Mouse (Mus musculus) layer of hippocampus, adult 11-12 months (tissue): ENCODE results near the gene Zfp629.

Experiments
- DNase-seq: peaks from one replicate; pipeline ENCODE4 v3.0.0; 2022; ENCODE audit warnings: low spot score

The Zfp629 gene

GRCm38 (mm10) chr7:127564381-127565150 lies 51.0 kb downstream of the Zfp629 start:
- no peak for DNase-seq

GRCm38 (mm10) chr7:127561340-127561858 lies 54.2 kb downstream of the Zfp629 start, which contains the start of gene Tmem265:
TSS of gene Tmem265 (plus strand) at chr7:127561390.
- no peak for DNase-seq

- DNase-seq: no peak
These were observed 55.0 kb downstream of the Zfp629 start for GRCm38 (mm10) chr7:127560580-127560979.
